Mouse (Mus musculus) E14TG2a.4 (cell line): Measurements from ENCODE around the gene Prl3d1.
"Not testable (repeated sequence)": the region's sequence is repeated elsewhere in the genome, so short reads cannot be mapped to it uniquely, and the experiment has no call there.

Source experiments
- CTCF ChIP-seq: conservative IDR thresholded peaks from 2 replicates; pipeline ENCODE4 v1.5.1; 2014; ENCODE audit warnings: low read length
- NANOG ChIP-seq: IDR thresholded peaks from 2 replicates; pipeline ENCODE4 v1.6.1; 2014; ENCODE audit warnings: borderline replicate concordance, low read length, mixed read lengths

GRCm38 (mm10) chr13:27093890-27094289, at the start of gene Prl3d1:
- not testable (repeated sequence) for TF ChIP-seq CTCF, NANOG
